Mouse (Mus musculus) 416B (cell line): ENCODE results near the gene Rhpn2.

Source experiments
- DNase-seq: peaks from one replicate; pipeline ENCODE4 v3.0.0; 2011; ENCODE audit warnings: low read depth

Rhpn2 gene

DNA sequence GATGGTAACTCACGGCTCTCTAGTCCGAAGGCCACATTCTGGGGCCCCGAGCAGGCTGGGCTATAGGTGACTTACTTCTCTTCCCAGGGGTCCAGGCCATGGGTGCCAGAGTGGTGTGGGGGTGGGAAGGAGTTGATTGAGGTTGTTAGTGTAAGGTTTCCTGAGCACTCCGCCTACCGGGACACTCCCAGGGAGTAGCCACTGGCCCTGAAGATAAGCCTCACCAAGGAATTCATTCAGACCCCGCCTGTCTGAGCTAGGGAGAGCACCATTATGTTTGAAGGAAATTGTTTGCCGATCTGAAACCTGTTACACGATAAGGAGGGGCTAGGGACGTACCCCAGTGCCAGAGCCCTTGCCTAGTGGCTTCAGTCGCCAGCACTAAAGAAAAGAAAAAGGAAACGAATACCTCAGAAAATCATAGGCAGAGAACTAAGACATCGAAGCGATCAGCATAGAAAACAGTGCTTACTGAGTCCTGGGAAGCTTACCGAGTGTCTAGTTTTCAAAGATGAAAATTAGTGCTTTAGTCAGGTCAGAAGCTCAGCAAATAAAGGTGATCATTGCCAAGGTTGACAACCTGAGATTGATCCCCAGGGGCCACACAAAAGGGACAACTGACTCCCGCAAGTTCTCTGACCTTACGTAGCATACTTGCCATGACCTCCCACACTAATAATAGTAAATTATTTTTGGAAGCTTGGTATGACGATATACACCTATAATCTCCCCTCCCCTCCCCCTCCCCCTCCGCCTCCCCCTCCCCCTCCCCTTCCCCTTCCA is 14.1 kb downstream of the Rhpn2 start:
- DNase-seq, result no peak

GRCm38 (mm10) chr7:35349022-35349421 is 15.1 kb downstream of the Rhpn2 start:
- peak; percentile 65 for DNase-seq

- no peak for DNase-seq
Measured at GRCm38 (mm10) chr7:35349886-35350684, 16.1 kb downstream of the Rhpn2 start.

GRCm38 (mm10) chr7:35351155-35351554 is 17.2 kb downstream of the Rhpn2 start:
- DNase-seq, result no peak

GRCm38 (mm10) chr7:35353306-35353705 is 19.3 kb downstream of the Rhpn2 start:
- no peak for DNase-seq

DNA sequence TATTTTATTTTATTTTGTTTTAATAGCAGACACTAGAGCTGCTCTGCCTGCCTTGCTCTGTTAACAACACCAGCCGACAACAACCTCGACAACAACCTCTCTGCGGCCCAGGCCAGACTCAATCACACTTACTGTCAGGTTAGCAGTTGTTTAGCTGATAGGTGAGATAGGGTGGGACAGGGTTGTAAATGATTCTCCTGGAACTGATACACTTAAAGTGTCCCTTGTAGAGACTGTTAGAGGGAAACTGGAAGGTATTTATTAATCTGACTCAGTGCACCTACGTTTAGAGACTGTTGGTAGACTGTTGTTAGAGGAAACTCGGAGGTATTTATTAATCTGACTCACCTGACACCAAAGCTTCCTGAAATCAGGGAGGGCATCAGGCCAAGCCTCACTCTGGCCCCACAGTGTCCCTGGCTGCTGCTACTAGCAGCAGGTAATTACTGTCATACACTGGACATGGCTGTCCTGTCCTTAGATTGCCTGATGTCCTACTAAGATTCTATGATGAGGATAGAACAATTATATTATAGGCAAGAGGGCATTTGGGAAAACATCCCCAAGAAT is 21.4 kb downstream of the Rhpn2 start:
- no peak for DNase-seq

GRCm38 (mm10) chr7:35357621-35358020 is 23.7 kb downstream of the Rhpn2 start:
- DNase-seq, result no peak

- DNase-seq, result no peak
Measured at GRCm38 (mm10) chr7:35362253-35362652, 28.3 kb downstream of the Rhpn2 start.

DNA sequence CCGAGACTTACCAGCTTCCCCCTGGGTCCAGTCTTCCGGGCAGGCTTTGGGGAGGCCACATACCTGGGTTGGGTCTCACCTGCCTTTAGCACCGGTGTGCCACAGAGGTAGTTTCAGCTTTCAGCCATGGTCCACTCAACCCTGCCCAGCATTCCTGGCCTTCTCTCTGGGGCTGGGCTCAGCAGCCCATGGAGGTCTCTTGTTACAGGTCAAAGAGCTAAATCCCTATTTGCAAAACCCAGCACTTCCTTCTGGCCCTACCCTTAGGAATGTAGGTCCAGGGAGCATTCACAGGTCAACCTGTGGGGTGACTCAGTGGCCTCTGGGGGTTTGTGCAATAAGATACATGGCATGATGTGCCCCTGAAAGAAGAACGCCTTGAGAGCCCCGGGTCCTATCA is 28.9 kb downstream of the Rhpn2 start:
- DNase-seq, result no peak

DNA sequence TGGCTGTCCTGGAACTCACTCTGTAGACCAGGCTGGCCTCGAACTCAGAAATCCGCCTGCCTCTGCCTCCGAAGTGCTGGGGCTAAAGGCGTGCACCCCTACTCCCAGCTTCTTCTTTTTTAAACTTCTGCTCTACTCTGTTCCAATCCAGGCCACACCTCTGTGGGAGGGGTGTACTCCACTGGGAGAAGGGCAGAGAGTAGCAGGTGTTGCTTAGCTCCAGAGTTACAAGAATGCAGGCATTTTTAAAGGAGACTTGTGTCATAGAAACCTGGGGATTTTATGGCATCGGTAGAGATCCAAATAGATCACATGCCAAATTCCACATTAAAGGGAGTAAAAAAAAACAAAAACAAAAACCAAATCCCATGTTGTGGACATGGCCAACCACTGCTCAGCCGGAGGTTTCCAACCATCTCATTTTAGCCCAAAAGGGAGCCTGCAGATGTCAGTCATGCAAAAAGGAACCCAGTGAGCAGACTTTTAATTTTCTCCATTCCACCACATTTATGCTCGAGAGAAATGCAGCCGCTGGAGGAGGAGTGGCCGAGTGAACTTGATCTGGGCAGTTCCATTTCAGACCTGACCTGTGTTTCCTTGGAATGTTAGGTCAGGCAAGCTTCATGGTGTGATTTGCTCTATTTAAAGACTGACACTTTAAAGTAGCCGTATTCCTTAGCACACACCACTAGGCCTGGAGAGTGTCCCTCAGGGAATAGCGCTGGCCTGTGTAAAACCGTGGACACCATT is 31.4 kb downstream of the Rhpn2 start:
- no peak for DNase-seq

DNA sequence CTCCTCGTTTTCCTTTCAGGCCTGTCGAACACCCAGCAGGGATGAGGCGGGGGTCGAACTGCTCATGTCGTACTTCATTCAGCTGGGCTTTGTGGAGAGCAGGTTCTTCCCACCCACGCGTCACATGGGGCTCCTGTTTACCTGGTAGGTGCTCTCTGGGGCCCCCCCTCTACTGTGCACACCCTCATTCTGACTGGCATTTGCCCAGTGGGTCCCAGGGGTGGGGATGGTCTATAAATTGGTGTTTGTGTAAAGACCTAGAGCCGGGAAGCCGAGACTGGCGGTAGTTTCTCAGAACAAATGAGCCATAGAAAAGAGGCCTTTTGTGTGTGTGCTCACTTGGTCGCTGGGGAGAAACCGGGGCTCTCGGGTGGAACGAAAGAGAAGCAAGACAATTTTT is 37.1 kb downstream of the Rhpn2 start:
- DNase-seq, result no peak

DNA sequence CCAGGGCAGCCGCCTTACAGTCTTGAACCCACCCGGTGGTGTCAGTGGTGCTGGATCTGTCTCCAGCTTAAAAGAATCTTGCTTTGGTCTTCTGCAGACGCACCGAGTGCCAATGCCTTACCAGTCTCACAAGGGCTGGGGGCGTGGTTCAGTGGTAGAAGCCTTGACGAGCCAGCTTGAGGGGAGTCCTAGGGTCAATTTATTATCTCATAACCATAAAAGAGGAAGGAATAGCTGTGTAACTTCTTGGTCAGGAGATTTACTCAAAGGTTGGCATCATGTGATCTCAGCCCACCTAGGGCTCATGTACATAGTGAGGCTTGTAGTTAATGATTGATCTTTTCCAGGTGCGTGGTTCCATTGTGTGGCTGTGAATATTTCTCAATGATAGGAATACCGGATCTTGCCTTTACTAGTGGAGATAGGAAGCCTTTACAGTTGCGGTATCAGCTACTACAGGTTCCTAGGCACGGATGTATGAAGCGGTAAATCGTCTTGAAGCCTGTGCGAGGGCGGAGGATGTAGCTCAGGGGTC is 38.6 kb downstream of the Rhpn2 start:
- DNase-seq, result no peak

DNA sequence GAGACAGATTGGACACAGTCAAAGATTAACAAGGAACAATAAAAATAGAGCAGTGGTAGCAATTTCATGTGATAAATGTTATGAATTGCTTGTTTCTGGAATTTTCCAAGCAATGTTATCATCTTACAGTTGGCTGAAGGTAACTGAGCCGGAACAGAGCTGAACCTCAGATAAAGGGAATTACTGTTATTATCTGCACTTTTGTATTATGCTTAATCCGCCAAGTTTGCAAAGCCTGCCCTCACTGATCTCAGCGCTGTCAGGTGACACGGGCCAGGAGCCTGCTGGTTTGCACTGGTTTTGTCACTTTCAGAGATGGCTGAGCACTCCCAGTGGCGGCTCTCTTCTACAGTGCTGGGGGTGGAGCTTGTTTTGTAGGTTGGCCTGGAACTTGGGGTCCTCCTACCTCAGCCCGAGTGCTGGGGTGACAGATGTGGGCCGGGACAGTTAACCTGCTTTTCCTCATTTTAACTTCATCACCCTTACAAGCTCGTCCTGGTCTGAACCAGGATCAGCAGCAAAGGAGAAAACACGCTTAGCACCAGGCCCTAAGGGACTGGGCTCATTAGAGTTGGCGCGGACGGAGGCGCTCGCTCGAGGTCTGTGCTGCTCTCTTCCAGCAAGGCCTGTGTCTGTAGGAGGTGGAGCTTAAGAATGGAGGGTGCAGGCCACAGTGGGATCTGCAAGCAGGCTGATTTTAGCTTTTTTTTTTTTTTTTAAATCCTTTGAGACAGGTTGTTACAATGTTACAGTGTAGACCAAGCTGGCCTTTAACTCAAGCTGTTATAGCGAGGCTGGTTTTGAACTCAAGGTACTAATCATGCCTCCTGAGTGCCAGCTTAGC is 39.4 kb downstream of the Rhpn2 start:
- no peak for DNase-seq

DNA sequence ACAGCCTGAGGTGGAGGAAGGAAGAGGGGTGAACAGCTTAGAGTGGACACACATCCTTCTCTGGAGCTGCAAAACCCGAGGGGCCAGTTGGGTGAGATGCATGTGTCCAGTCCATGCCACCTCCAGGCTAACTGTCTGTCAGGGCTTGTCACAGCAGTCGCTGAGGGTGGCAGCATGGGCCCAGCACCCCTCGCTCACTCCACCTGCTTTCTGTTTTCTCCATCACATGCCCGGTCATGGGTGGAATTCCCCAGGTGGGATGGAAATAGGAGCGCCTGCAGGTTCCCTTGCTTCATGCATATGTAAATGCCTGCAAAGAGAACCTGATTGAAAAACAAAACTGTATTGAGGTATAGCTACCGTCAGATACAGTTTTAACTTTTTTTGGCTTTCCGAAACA is 40.3 kb downstream of the Rhpn2 start:
- no peak for DNase-seq

- no peak for DNase-seq
Measured at GRCm38 (mm10) chr7:35376623-35377022, 42.7 kb downstream of the Rhpn2 start.

- peak; percentile 82 for DNase-seq
Measured at GRCm38 (mm10) chr7:35379492-35380119, 45.6 kb downstream of the Rhpn2 start.

- no peak for DNase-seq
Measured at GRCm38 (mm10) chr7:35380351-35380750, 46.4 kb downstream of the Rhpn2 start.

GRCm38 (mm10) chr7:35381861-35382260 is 47.9 kb downstream of the Rhpn2 start:
- DNase-seq, result no peak

DNA sequence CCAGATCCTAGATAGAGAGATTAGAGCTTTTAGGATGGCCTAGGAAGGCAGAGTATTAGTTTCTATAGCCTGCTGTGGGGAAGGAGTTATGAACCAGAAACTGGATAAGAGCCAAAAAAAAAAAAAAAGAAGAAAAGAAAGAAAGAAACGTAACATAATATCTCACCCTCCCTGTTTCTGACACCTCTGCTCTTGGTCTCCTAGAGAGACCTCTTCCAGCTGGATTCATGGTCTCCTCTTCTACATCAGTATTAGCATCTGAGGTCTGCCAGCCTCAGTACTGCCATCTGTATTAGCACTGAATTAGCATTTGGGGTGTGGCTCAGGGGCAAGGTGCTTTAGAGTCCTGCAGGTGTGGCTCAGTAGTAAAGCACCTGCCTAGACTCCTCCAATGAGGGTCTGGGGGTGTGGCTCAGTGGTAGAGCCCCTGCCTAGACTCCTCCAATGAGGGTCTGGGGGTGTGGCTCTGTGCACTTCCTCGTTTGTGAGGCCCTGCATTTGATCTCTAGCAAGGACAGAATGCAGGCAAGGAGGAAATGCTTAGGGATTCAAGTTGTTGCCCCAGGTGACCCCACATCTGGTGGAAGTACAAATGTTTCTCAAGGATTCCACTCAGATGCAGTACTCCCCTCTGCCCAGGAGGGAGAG is 48.9 kb downstream of the Rhpn2 start:
- DNase-seq, result peak; percentile 25

- peak; percentile 63 for DNase-seq
Measured at GRCm38 (mm10) chr7:35386525-35386952, 52.6 kb downstream of the Rhpn2 start.
